20 mouse cellular contexts compared by ENCODE assay signal in the genomic region with DNA sequence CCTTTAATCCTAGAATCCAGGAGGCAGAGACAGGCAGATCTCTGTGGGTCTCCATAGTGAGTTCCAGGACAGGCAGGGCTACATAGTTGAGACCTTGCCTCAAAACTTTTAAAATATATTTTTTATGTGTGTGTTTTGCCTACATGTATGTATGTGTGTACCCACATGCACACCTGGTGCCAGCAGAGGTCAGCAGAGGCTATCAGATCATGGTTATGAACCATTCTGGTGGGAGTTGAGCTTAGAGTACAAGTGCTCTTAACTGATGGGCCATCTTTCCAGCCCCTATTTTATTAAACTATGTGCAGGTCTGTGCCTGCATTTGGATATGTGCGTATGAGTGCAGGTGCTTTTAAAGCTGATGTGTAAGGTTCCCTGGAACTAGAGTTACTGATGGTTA. TPM values are rescaled to one million over a fixed set of nuclear protein-coding genes. Genes with fewer than 3 reads are reported as not detected.
DNase-seq lines count a peak whose midpoint lies in the region; ATAC-seq and TF ChIP-seq lines count a peak whose summit lies in the region.
"Had no signal": no experiment of that assay in that cellular context is flagged by ENCODE, and none has a peak within 500 bp of the region (broad histone marks: within the 10 kb centered on the region; RNA-seq: fewer than 3 reads in every experiment).

No protein-coding gene starts in this region.

- no peak overlapping the region for H3K27ac ChIP-seq in hindbrain, postnatal 0 days
- H3K27ac ChIP-seq in hindbrain, embryonic 12.5 days: no peak overlapping the region
- no peak overlapping the region for H3K27ac ChIP-seq in midbrain, postnatal 0 days (ENCODE audit: low read depth, low read length)
- no peak overlapping the region for H3K27ac ChIP-seq in midbrain, embryonic 10.5 days (replicated peaks)
- H3K27ac ChIP-seq: embryonic facial prominence, embryonic 12.5 days; heart, embryonic 13.5 days; hindbrain, embryonic 10.5 days; limb, embryonic 12.5 days; midbrain, embryonic 13.5 days; neural tube, embryonic 13.5 days had no signal

- no peak overlapping the region for H3K9ac ChIP-seq in hindbrain, postnatal 0 days (replicated peaks; ENCODE audit: low read length)
- no peak overlapping the region for H3K9ac ChIP-seq in hindbrain, embryonic 12.5 days
- no peak overlapping the region for H3K9ac ChIP-seq in midbrain, postnatal 0 days (replicated peaks; ENCODE audit: low read length, poor library complexity, severe bottlenecking)
- H3K9ac ChIP-seq: embryonic facial prominence, embryonic 12.5 days; heart, embryonic 13.5 days; limb, embryonic 12.5 days; midbrain, embryonic 13.5 days; neural tube, embryonic 13.5 days had no signal

- peak; percentile 7 for DNase-seq in hindbrain, postnatal 0 days (ENCODE audit: low spot score)
- peak; percentile 5 for DNase-seq in midbrain, postnatal 0 days (ENCODE audit: low spot score)
- no peak for DNase-seq in midbrain, embryonic 10.5 days (ENCODE audit: low spot score)
- no peak for DNase-seq in heart, adult 9 months (ENCODE audit: low spot score in 2 of 2)
- no peak for DNase-seq in embryo, embryonic 11 days
- DNase-seq: adrenal gland, adult 8-10 months; cerebellum, postnatal 36 days; kidney, adult 11 months; right cerebral cortex, postnatal 4 days had no signal

- peaks cover 86% of the 10 kb centered on the region for H3K36me3 ChIP-seq in hindbrain, postnatal 0 days (ENCODE audit: insufficient read depth, low read length)
- peaks cover 93% of the 10 kb centered on the region for H3K36me3 ChIP-seq in hindbrain, embryonic 12.5 days
- H3K36me3 ChIP-seq in midbrain, postnatal 0 days (ENCODE audit: insufficient read depth, low read length): peaks cover 86% of the 10 kb centered on the region
- peaks cover 100% of the 10 kb centered on the region for H3K36me3 ChIP-seq in midbrain, embryonic 10.5 days

- ATAC-seq in hindbrain, postnatal 0 days: no peak
- no peak for ATAC-seq in hindbrain, embryonic 12.5 days (ENCODE audit: low FRiP score)
- ATAC-seq in midbrain, postnatal 0 days (ENCODE audit: low FRiP score): no peak
- peak; percentile 68 for ATAC-seq in megakaryocyte progenitor cell, adult 5-6 weeks (replicated peaks; ENCODE audit: poor library complexity)
- no peak for ATAC-seq in megakaryocyte, adult 5-6 weeks (ENCODE audit: poor library complexity, severe bottlenecking)
- ATAC-seq: midbrain, embryonic 13.5 days had no signal

- no peak overlapping the region for H3K4me2 ChIP-seq in hindbrain, postnatal 0 days (ENCODE audit: low read depth, low read length)
- no peak overlapping the region for H3K4me2 ChIP-seq in hindbrain, embryonic 12.5 days (replicated peaks)
- no peak overlapping the region for H3K4me2 ChIP-seq in midbrain, postnatal 0 days (ENCODE audit: low read depth, low read length, poor library complexity, severe bottlenecking)
- H3K4me2 ChIP-seq: embryonic facial prominence, embryonic 12.5 days; heart, embryonic 13.5 days; limb, embryonic 12.5 days; midbrain, embryonic 13.5 days; neural tube, embryonic 13.5 days had no signal

- H3K4me3 ChIP-seq in hindbrain, postnatal 0 days (ENCODE audit: low read length): no peak overlapping the region
- no peak overlapping the region for H3K4me3 ChIP-seq in hindbrain, embryonic 12.5 days
- no peak overlapping the region for H3K4me3 ChIP-seq in midbrain, postnatal 0 days (ENCODE audit: low read depth, low read length)
- no peak overlapping the region for H3K4me3 ChIP-seq in midbrain, embryonic 10.5 days
- H3K4me3 ChIP-seq: embryonic facial prominence, embryonic 12.5 days; heart, embryonic 13.5 days; hindbrain, embryonic 10.5 days; limb, embryonic 12.5 days; midbrain, embryonic 13.5 days; neural tube, embryonic 13.5 days had no signal

- no peaks in the 10 kb centered on the region for H3K27me3 ChIP-seq in hindbrain, postnatal 0 days (ENCODE audit: insufficient read depth, low read length)
- no peaks in the 10 kb centered on the region for H3K27me3 ChIP-seq in hindbrain, embryonic 12.5 days
- H3K27me3 ChIP-seq in midbrain, postnatal 0 days (ENCODE audit: insufficient read depth, low read length): no peaks in the 10 kb centered on the region
- H3K27me3 ChIP-seq in midbrain, embryonic 10.5 days (ENCODE audit: low read depth, poor library complexity, severe bottlenecking): no peaks in the 10 kb centered on the region
- H3K27me3 ChIP-seq: embryonic facial prominence, embryonic 12.5 days; heart, embryonic 13.5 days; limb, embryonic 12.5 days; midbrain, embryonic 13.5 days; neural tube, embryonic 13.5 days had no signal

- 92% methylated on average over 1 of the region's 1 CpGs for WGBS in hindbrain, postnatal 0 days
- WGBS in hindbrain, embryonic 12.5 days: 97% methylated on average over 1 of the region's 1 CpGs
- 93% methylated on average over 1 of the region's 1 CpGs for WGBS in midbrain, postnatal 0 days
- WGBS in midbrain, embryonic 10.5 days: 95% methylated on average over 1 of the region's 1 CpGs

- no peaks in the 10 kb centered on the region for H3K9me3 ChIP-seq in hindbrain, postnatal 0 days (ENCODE audit: low read length)
- H3K9me3 ChIP-seq in hindbrain, embryonic 12.5 days (replicated peaks): no peaks in the 10 kb centered on the region
- no peaks in the 10 kb centered on the region for H3K9me3 ChIP-seq in midbrain, postnatal 0 days (ENCODE audit: low read length)
- H3K9me3 ChIP-seq in midbrain, embryonic 10.5 days (replicated peaks): no peaks in the 10 kb centered on the region
- H3K9me3 ChIP-seq: embryonic facial prominence, embryonic 12.5 days; heart, embryonic 13.5 days; hindbrain, embryonic 10.5 days; limb, embryonic 12.5 days; midbrain, embryonic 13.5 days; neural tube, embryonic 13.5 days had no signal

- H3K4me1 ChIP-seq in hindbrain, postnatal 0 days (ENCODE audit: insufficient read depth, low read length): no peaks in the 10 kb centered on the region
- H3K4me1 ChIP-seq in hindbrain, embryonic 12.5 days: no peaks in the 10 kb centered on the region
- no peaks in the 10 kb centered on the region for H3K4me1 ChIP-seq in midbrain, postnatal 0 days (ENCODE audit: insufficient read depth, low read length)
- H3K4me1 ChIP-seq in midbrain, embryonic 10.5 days: no peaks in the 10 kb centered on the region
- H3K4me1 ChIP-seq: embryonic facial prominence, embryonic 12.5 days; heart, embryonic 13.5 days; hindbrain, embryonic 10.5 days; limb, embryonic 12.5 days; midbrain, embryonic 13.5 days; neural tube, embryonic 13.5 days had no signal

- TF ChIP-seq CTCF in hindbrain, postnatal 0 days (IDR thresholded peaks at IDR 0.05; ENCODE audit: low read depth): peak; percentile 25
- TF ChIP-seq CTCF in midbrain, postnatal 0 days (IDR thresholded peaks at IDR 0.05): peak; percentile 42

RNA-seq across cellular contexts. Expression of a gene that starts 11.4 kb away (rescaled TPM):
- total RNA-seq in hindbrain, postnatal 0 days (2014; rRNA removed): 112 and 118 TPM in 2 replicates
- polyA plus RNA-seq in hindbrain, postnatal 0 days (2015; fragmentation: Nextera tagmentation; extraction: Ambion mirVana): 198 and 204 TPM in 2 replicates
- polyA plus RNA-seq in hindbrain, embryonic 12.5 days (2016; fragmentation: Nextera tagmentation; extraction: Ambion mirVana): 201 and 206 TPM in 2 replicates
- 111 and 123 TPM in 2 replicates for total RNA-seq in midbrain, postnatal 0 days (2014; rRNA removed)
- polyA plus RNA-seq in midbrain, postnatal 0 days (2015; fragmentation: Nextera tagmentation; extraction: Ambion mirVana): 179 and 213 TPM in 2 replicates
- 206 and 215 TPM in 2 replicates for polyA plus RNA-seq in midbrain, embryonic 10.5 days (2016; fragmentation: Nextera tagmentation; extraction: Ambion mirVana)
- total RNA-seq in megakaryocyte progenitor cell, adult 5-6 weeks (2015): 198 and 210 TPM in 2 replicates
- total RNA-seq in megakaryocyte progenitor cell, adult 5-6 weeks (2017): 226 and 261 TPM in 2 replicates
- 110 and 121 TPM in 2 replicates for total RNA-seq in megakaryocyte, adult 5-6 weeks (2015)
- 131 and 143 TPM in 2 replicates for total RNA-seq in megakaryocyte, adult 5-6 weeks (2017)

RNA-seq across cellular contexts. Expression of a gene that starts 29.9 kb away (rescaled TPM):
- total RNA-seq in hindbrain, postnatal 0 days (2014; rRNA removed): 0.25 and 6.3 TPM in 2 replicates
- 0.47 and 0.50 TPM in 2 replicates for polyA plus RNA-seq in hindbrain, postnatal 0 days (2015; fragmentation: Nextera tagmentation; extraction: Ambion mirVana)
- polyA plus RNA-seq in hindbrain, embryonic 12.5 days (2016; fragmentation: Nextera tagmentation; extraction: Ambion mirVana): 0.39 and 0.43 TPM in 2 replicates
- total RNA-seq in midbrain, postnatal 0 days (2014; rRNA removed): 0.38 TPM in 1 of 2 replicates, not detected in the other
- 0.58 and 0.82 TPM in 2 replicates for polyA plus RNA-seq in midbrain, postnatal 0 days (2015; fragmentation: Nextera tagmentation; extraction: Ambion mirVana)
- 0.41 and 0.58 TPM in 2 replicates for polyA plus RNA-seq in midbrain, embryonic 10.5 days (2016; fragmentation: Nextera tagmentation; extraction: Ambion mirVana)
- total RNA-seq in megakaryocyte progenitor cell, adult 5-6 weeks (2015): 1.1 and 1.9 TPM in 2 replicates
- 4.2 and 4.9 TPM in 2 replicates for total RNA-seq in megakaryocyte progenitor cell, adult 5-6 weeks (2017)
- 27.6 and 30.3 TPM in 2 replicates for total RNA-seq in megakaryocyte, adult 5-6 weeks (2015)
- 98.7 and 99.5 TPM in 2 replicates for total RNA-seq in megakaryocyte, adult 5-6 weeks (2017)

RNA-seq across cellular contexts. Expression of a gene that starts 30.8 kb away (rescaled TPM):
- total RNA-seq in hindbrain, postnatal 0 days (2014; rRNA removed): 27.7 and 34.2 TPM in 2 replicates
- polyA plus RNA-seq in hindbrain, postnatal 0 days (2015; fragmentation: Nextera tagmentation; extraction: Ambion mirVana): 22.3 and 25.1 TPM in 2 replicates
- polyA plus RNA-seq in hindbrain, embryonic 12.5 days (2016; fragmentation: Nextera tagmentation; extraction: Ambion mirVana): 31.7 and 33.7 TPM in 2 replicates
- 32.1 and 38.9 TPM in 2 replicates for total RNA-seq in midbrain, postnatal 0 days (2014; rRNA removed)
- 23.9 and 31.2 TPM in 2 replicates for polyA plus RNA-seq in midbrain, postnatal 0 days (2015; fragmentation: Nextera tagmentation; extraction: Ambion mirVana)
- 23.8 and 32.3 TPM in 2 replicates for polyA plus RNA-seq in midbrain, embryonic 10.5 days (2016; fragmentation: Nextera tagmentation; extraction: Ambion mirVana)
- 33.0 and 36.3 TPM in 2 replicates for total RNA-seq in megakaryocyte progenitor cell, adult 5-6 weeks (2015)
- total RNA-seq in megakaryocyte progenitor cell, adult 5-6 weeks (2017): 9.2 and 19.9 TPM in 2 replicates
- total RNA-seq in megakaryocyte, adult 5-6 weeks (2015): 106 and 118 TPM in 2 replicates
- total RNA-seq in megakaryocyte, adult 5-6 weeks (2017): 59.5 and 77.8 TPM in 2 replicates

RNA-seq across cellular contexts. Expression of a gene that starts 39.9 kb away (rescaled TPM):
- total RNA-seq in hindbrain, postnatal 0 days (2014; rRNA removed): 0.94 TPM in 1 of 2 replicates, not detected in the other
- not detected in 2 replicates for polyA plus RNA-seq in hindbrain, postnatal 0 days (2015; fragmentation: Nextera tagmentation; extraction: Ambion mirVana)
- polyA plus RNA-seq in hindbrain, embryonic 12.5 days (2016; fragmentation: Nextera tagmentation; extraction: Ambion mirVana): not detected in 2 replicates
- not detected in 2 replicates for total RNA-seq in midbrain, postnatal 0 days (2014; rRNA removed)
- polyA plus RNA-seq in midbrain, postnatal 0 days (2015; fragmentation: Nextera tagmentation; extraction: Ambion mirVana): not detected in 2 replicates
- polyA plus RNA-seq in midbrain, embryonic 10.5 days (2016; fragmentation: Nextera tagmentation; extraction: Ambion mirVana): not detected in 2 replicates
- 0.81 TPM in 1 of 2 replicates, not detected in the other for total RNA-seq in megakaryocyte progenitor cell, adult 5-6 weeks (2015)
- total RNA-seq in megakaryocyte progenitor cell, adult 5-6 weeks (2017): 0.29 and 1.1 TPM in 2 replicates
- total RNA-seq in megakaryocyte, adult 5-6 weeks (2015): 2.5 and 2.9 TPM in 2 replicates
- total RNA-seq in megakaryocyte, adult 5-6 weeks (2017): 3.0 and 4.8 TPM in 2 replicates
- total RNA-seq: adrenal gland, adult 8-10 months had no signal
- polyA plus RNA-seq: embryonic facial prominence, embryonic 12.5 days; heart, embryonic 13.5 days; hindbrain, embryonic 10.5 days; limb, embryonic 12.5 days; lung, embryonic 16.5 days; midbrain, embryonic 13.5 days; neural tube, embryonic 13.5 days; stomach, embryonic 14.5 days had no signal

RNA-seq across cellular contexts. Expression of a gene that starts 51.6 kb away (rescaled TPM):
- total RNA-seq in hindbrain, postnatal 0 days (2014; rRNA removed): 71.1 and 72.3 TPM in 2 replicates
- polyA plus RNA-seq in hindbrain, postnatal 0 days (2015; fragmentation: Nextera tagmentation; extraction: Ambion mirVana): 45.9 and 54.0 TPM in 2 replicates
- 76.8 and 90.1 TPM in 2 replicates for polyA plus RNA-seq in hindbrain, embryonic 12.5 days (2016; fragmentation: Nextera tagmentation; extraction: Ambion mirVana)
- 80.5 and 84.0 TPM in 2 replicates for total RNA-seq in midbrain, postnatal 0 days (2014; rRNA removed)
- 52.1 and 65.4 TPM in 2 replicates for polyA plus RNA-seq in midbrain, postnatal 0 days (2015; fragmentation: Nextera tagmentation; extraction: Ambion mirVana)
- polyA plus RNA-seq in midbrain, embryonic 10.5 days (2016; fragmentation: Nextera tagmentation; extraction: Ambion mirVana): 44.8 and 50.2 TPM in 2 replicates
- 86.9 and 88.6 TPM in 2 replicates for total RNA-seq in megakaryocyte progenitor cell, adult 5-6 weeks (2015)
- 29.0 and 29.5 TPM in 2 replicates for total RNA-seq in megakaryocyte progenitor cell, adult 5-6 weeks (2017)
- total RNA-seq in megakaryocyte, adult 5-6 weeks (2015): 75.5 and 84.4 TPM in 2 replicates
- 26.1 and 40.5 TPM in 2 replicates for total RNA-seq in megakaryocyte, adult 5-6 weeks (2017)

Comparison
In these comparisons a context has a peak if more than half of its experiments do, and no peak if none do; other contexts are left out.
1. DNase-seq: peak in hindbrain, postnatal 0 days (single experiment) and midbrain, postnatal 0 days (single experiment); none in midbrain, embryonic 10.5 days (single experiment), heart, adult 9 months (0 of 2) and embryo, embryonic 11 days (single experiment).